Mouse (Mus musculus): Measurements from ENCODE around the gene Ndnf. TPM values are rescaled to one million over a fixed set of nuclear protein-coding genes. Genes with fewer than 3 reads are reported as not detected.

Gene Ndnf
- polyA plus RNA-seq, 1 experiment from 2014 or later = 7.9 TPM

- no peaks in the 10 kb centered on the region for H3K27me3 ChIP-seq
- WGBS = 85% methylated on average over 3 of the region's 3 CpGs
Measured at GRCm38 (mm10) chr6:65760073-65760472, 88.7 kb downstream of the Ndnf start.

More at GRCm38 (mm10) chr6:65760073-65760472, 88.7 kb downstream of the Ndnf start:
- Histone ChIP-seq H3K4me3 (no peak overlapping the region), H3K9me3 (no peaks in the 10 kb centered on the region), H3K4me2 (no peak overlapping the region), H3K9ac (no peak overlapping the region), H3K27ac (no peak overlapping the region), H3K4me1 (peaks cover 2% of the 10 kb centered on the region; the same call in 1 of the 2 replicates), H3K36me3 (no peaks in the 10 kb centered on the region)
- no peak for ATAC-seq (ENCODE audit: insufficient number of reproducible peaks, low FRiP score, low TSS enrichment, low read depth)

Other genes with a start within 250 kb of the Ndnf start
- gene Tnip3, start 146.3 kb upstream of the Ndnf start, polyA plus RNA-seq (2015; fragmentation: Nextera tagmentation; extraction: Ambion mirVana) = 0.06 TPM in 1 of 2 replicates, not detected in the other
- 24.3 and 24.5 TPM in 2 replicates for gene Prdm5, start 107.4 kb downstream of the Ndnf start, polyA plus RNA-seq (2015; fragmentation: Nextera tagmentation; extraction: Ambion mirVana)